In genomic region chr3:52396121-52396731, GRCm38 (mm10) we compare ENCODE assay signal across 19 mouse cellular contexts.
DNase-seq lines count a peak whose midpoint lies in the region; ATAC-seq and TF ChIP-seq lines count a peak whose summit lies in the region.
"Had no signal": no experiment of that assay in that cellular context is flagged by ENCODE, and none has a peak within 500 bp of the region (broad histone marks: within the 10 kb centered on the region; RNA-seq: fewer than 3 reads in every experiment).

No protein-coding gene starts in this region.

- H3K27ac ChIP-seq in liver, postnatal 0 days (ENCODE audit: low read depth) = peak overlapping the region; percentile 81
- H3K27ac ChIP-seq in kidney, embryonic 15.5 days = no peak overlapping the region
- H3K27ac ChIP-seq in heart, embryonic 12.5 days (ENCODE audit: poor library complexity, severe bottlenecking) = no peak overlapping the region
- H3K27ac ChIP-seq: heart, adult 2 months; limb, embryonic 12.5 days; stomach, embryonic 15.5 days had no signal

- peak; percentile 28 for DNase-seq in liver, postnatal 0 days
- DNase-seq in liver = no peak
- peak; percentile 35 to 46 for DNase-seq in spleen, postnatal 14 days (ENCODE audit: low spot score in 2 of 2)
- peak; percentile 77 for DNase-seq in thymus, postnatal 4 days
- no peak for DNase-seq in frontal cortex, postnatal 14 days (ENCODE audit: low spot score in 2 of 2)
- DNase-seq: adrenal gland, adult 8-10 months; heart, postnatal 4 days; kidney, postnatal 4 days; lung, embryonic 14.5 days; retina, postnatal 1 day had no signal

- H3K9ac ChIP-seq in liver, postnatal 0 days (replicated peaks) = no peak overlapping the region
- H3K9ac ChIP-seq in kidney, embryonic 15.5 days = no peak overlapping the region
- no peak overlapping the region for H3K9ac ChIP-seq in heart, embryonic 12.5 days
- H3K9ac ChIP-seq: limb, embryonic 12.5 days; lung, embryonic 14.5 days; stomach, embryonic 15.5 days had no signal

- no peaks in the 10 kb centered on the region for H3K27me3 ChIP-seq in liver, postnatal 0 days (ENCODE audit: insufficient read depth, low read length)
- no peaks in the 10 kb centered on the region for H3K27me3 ChIP-seq in kidney, embryonic 15.5 days
- H3K27me3 ChIP-seq in heart, embryonic 12.5 days (replicated peaks) = peaks cover 14% of the 10 kb centered on the region; the same call in 1 of the 2 replicates
- H3K27me3 ChIP-seq: Patski; stomach, embryonic 15.5 days had no signal

- no peak overlapping the region for H3K4me3 ChIP-seq in liver, postnatal 0 days (ENCODE audit: low read depth, low read length)
- H3K4me3 ChIP-seq in kidney, embryonic 15.5 days (replicated peaks) = no peak overlapping the region
- H3K4me3 ChIP-seq in heart, embryonic 12.5 days = no peak overlapping the region
- H3K4me3 ChIP-seq: heart, adult 2 months; limb, embryonic 12.5 days; stomach, embryonic 15.5 days had no signal

- H3K36me3 ChIP-seq in liver, postnatal 0 days (replicated peaks; ENCODE audit: insufficient read depth, low read length) = no peaks in the 10 kb centered on the region
- no peaks in the 10 kb centered on the region for H3K36me3 ChIP-seq in kidney, embryonic 15.5 days
- no peaks in the 10 kb centered on the region for H3K36me3 ChIP-seq in heart, embryonic 12.5 days
- H3K36me3 ChIP-seq: limb, embryonic 12.5 days; stomach, embryonic 15.5 days had no signal

- no peak for TF ChIP-seq EP300 in liver, postnatal 0 days (IDR thresholded peaks at IDR 0.05; ENCODE audit: low read depth)

- WGBS in liver, postnatal 0 days (ENCODE audit: insufficient replicate concordance) = 68% methylated on average over 13 of the region's 13 CpGs
- 86% methylated on average over 13 of the region's 13 CpGs for WGBS in kidney, embryonic 15.5 days
- 84% methylated on average over 13 of the region's 13 CpGs for WGBS in heart, embryonic 12.5 days

- H3K4me2 ChIP-seq in liver, postnatal 0 days (ENCODE audit: low read depth, low read length) = no peak overlapping the region
- H3K4me2 ChIP-seq in kidney, embryonic 15.5 days = no peak overlapping the region
- no peak overlapping the region for H3K4me2 ChIP-seq in heart, embryonic 12.5 days
- H3K4me2 ChIP-seq: limb, embryonic 12.5 days; lung, embryonic 14.5 days; stomach, embryonic 15.5 days had no signal

- no peak for TF ChIP-seq CTCF in liver, postnatal 0 days (IDR thresholded peaks at IDR 0.05; ENCODE audit: low read depth)

- no peaks in the 10 kb centered on the region for H3K9me3 ChIP-seq in liver, postnatal 0 days (ENCODE audit: low read length)
- no peaks in the 10 kb centered on the region for H3K9me3 ChIP-seq in kidney, embryonic 15.5 days (replicated peaks)
- H3K9me3 ChIP-seq in heart, embryonic 12.5 days (replicated peaks) = no peaks in the 10 kb centered on the region
- H3K9me3 ChIP-seq: limb, embryonic 12.5 days; stomach, embryonic 15.5 days had no signal

- peak; percentile 28 for ATAC-seq in liver, postnatal 0 days
- peak; percentile 86 for ATAC-seq in inflammation-experienced regulatory T-cells, adult 6 months
- ATAC-seq in kidney, embryonic 15.5 days (replicated peaks; ENCODE audit: low FRiP score) = no peak
- ATAC-seq in heart, embryonic 12.5 days (ENCODE audit: insufficient number of reproducible peaks, low FRiP score) = no peak
- ATAC-seq: forebrain, embryonic 16.5 days; intestine, embryonic 16.5 days; Patski had no signal

- H3K4me1 ChIP-seq in liver, postnatal 0 days (ENCODE audit: insufficient read depth) = peaks cover 30% of the 10 kb centered on the region
- peaks cover 25% of the 10 kb centered on the region for H3K4me1 ChIP-seq in kidney, embryonic 15.5 days
- peaks cover 19% of the 10 kb centered on the region for H3K4me1 ChIP-seq in heart, embryonic 12.5 days (replicated peaks)

Comparison
In these comparisons a context has a peak if more than half of its experiments do, and no peak if none do; other contexts are left out.
1. DNase-seq: peak in liver, postnatal 0 days (single experiment), spleen, postnatal 14 days (2 of 2) and thymus, postnatal 4 days (single experiment); none in liver (single experiment) and frontal cortex, postnatal 14 days (0 of 2).
2. ATAC-seq: peak in liver, postnatal 0 days (single experiment) and inflammation-experienced regulatory T-cells, adult 6 months (single experiment); none in kidney, embryonic 15.5 days (single experiment) and heart, embryonic 12.5 days (single experiment).